Mouse (Mus musculus): ENCODE measurements around the gene Lypd4. TPM values are rescaled to one million over a fixed set of nuclear protein-coding genes. Genes with fewer than 3 reads are reported as not detected.
A peak's percentile ranks its signal among the peaks of the same experiment; 100 is the strongest.

The Lypd4 gene
- total RNA-seq, 2 experiments from 2014 or later: not detected

- DNase-seq (ENCODE audit: low spot score): no peak
- intact Hi-C loops (cut with DNase I): loop anchor here (1.0 to 2.0 kb wide), 3 partner anchors 14 to 76 kb away; no protein-coding TSS in a partner anchor
These were observed 20.8 kb upstream of the Lypd4 start for GRCm38 (mm10) chr7:24890281-24891216.

DNA sequence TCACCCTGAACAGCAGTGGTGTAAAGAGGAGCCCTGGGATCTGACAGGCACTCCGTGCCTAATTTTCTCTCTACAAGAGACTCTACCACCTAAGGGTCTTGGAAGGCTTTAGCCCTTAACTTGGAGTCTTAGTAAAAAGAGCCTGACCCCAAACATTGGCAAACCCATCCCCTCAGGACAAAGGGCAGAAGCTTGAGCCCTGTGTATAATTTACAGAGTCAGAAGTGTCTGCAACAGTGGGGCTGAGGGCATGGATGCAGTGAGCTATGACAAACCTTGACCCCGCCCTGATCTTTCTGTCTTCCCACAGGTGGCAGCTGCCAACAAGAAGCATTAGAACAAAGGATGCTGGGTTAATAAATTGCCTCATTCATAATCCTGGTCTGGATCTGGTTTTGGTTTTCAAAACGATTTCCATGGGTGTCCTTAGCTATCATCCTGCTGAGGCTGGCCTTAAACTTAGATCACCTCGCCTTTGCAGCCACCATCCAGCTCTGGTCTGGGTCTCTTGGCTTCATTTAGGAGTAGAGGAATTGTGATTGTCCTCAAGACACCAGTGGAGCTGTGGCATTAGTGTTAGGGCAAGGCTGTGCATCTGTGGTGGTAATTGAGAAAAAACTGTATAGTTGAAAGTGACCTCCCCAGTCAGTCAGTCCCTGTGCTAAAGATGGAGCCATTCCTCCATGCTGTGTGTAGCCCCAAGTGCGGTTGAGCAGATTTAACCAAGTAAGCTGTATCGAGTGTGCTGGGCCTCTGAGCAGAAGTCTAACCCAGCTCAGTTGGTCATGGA, 19.9 kb upstream of the Lypd4 start:
- intact Hi-C loops (cut with DNase I): loop anchor here (1.0 to 10.0 kb wide), 5 partner anchors 15 to 315 kb away; partner anchors contain the start of genes Grik5 and Zfp574
- no peak for DNase-seq (ENCODE audit: low spot score)

- intact Hi-C loops (cut with DNase I): loop anchor here (10.0 kb wide), 2 partner anchors 188 to 318 kb away; partner anchors contain the start of genes Grik5 and Zfp574
- DNase-seq (ENCODE audit: low spot score): no peak
These were observed 17.4 kb upstream of the Lypd4 start for GRCm38 (mm10) chr7:24887096-24887495.

- intact Hi-C loops (cut with DNase I): loop anchor here (10.0 kb wide), 2 partner anchors 189 to 319 kb away; partner anchors contain the start of genes Grik5 and Zfp574
- DNase-seq (ENCODE audit: low spot score): no peak
These were observed 16.5 kb upstream of the Lypd4 start for GRCm38 (mm10) chr7:24886308-24886633.

GRCm38 (mm10) chr7:24885468-24886307, 15.9 kb upstream of the Lypd4 start:
- no peak for DNase-seq (ENCODE audit: low spot score)
- intact Hi-C loops (cut with DNase I): loop anchor here (1.0 to 10.0 kb wide), 3 partner anchors 19 to 319 kb away; partner anchors contain the start of genes Grik5 and Zfp574

DNA sequence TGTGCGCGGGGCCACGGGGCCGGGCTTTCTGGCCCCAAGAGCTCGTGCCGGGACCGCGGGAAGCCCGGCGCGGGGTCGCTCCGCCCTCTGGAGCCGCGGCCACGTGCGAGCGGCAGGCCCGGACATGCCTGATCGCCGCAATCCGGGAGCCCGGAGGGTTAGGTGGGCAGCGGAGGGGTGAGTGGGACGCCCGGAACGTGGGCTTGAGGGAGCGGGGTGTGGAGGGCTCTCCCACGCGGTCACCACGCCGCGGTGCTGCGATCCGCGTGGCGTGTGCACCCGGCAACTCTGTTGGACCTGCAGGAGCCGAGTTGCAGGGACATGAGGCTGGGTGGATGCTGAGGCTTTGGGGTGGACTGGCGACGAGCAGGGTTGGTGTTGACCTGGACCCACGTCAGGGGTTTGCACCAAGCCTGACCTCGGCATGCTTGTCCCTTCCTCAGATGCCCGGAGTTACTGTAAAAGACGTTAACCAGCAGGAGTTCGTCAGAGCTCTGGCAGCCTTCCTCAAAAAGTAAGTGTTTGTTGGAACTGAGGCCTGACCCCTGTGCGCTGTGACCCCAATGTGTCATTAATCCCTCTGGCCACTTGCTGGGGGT, 15.1 kb upstream of the Lypd4 start:
- DNase-seq (ENCODE audit: low spot score): no peak
- intact Hi-C loops (cut with DNase I): loop anchor here (1.0 to 10.0 kb wide), 3 partner anchors 20 to 320 kb away; partner anchors contain the start of genes Grik5 and Zfp574

GRCm38 (mm10) chr7:24883896-24884692, 14.4 kb upstream of the Lypd4 start, which contains the start of gene Rps19:
Gene Rps19 (plus strand): TSS chr7:24884371.
- intact Hi-C loops (cut with DNase I): loop anchor here (10.0 kb wide), 2 partner anchors 191 to 321 kb away; partner anchors contain the start of genes Grik5 and Zfp574
- DNase-seq (ENCODE audit: low spot score): peak; percentile 98

DNA sequence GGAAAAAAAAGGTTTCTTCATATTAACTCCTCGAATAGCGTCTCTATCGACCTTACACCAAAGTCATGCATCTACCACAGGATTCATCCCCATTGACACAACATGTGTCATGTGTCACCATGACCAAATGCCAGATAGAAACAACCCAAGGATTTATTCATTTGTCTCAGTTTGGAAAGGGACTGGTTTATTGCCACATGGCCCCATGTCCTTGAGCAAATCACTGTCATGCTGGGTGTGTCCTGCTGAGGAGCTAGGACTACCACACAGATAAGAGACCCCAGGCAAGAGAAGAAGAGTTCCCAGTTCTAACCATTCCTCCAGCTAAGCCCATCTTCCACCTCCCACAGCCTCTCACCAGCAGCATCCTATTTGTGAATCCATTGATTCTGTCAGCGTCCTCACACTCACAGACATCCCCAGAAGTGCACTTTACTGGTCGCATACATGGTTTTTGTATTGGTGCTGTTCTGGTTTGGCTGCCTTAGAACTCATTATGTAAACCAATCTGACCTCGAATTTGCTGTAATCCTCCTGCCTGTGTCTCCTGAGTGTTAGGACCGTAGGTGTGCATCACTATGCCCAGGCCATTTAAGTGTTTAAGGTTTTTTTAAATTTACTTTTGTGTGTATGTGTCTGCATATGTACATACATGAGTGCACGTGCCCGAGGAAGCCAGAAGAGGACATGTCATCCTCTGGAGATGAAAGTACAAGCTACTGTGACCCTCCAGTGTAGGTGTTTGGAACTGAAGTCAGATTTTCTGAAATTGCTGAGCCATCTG, 12.9 kb upstream of the Lypd4 start:
- intact Hi-C loops (cut with DNase I): loop anchor here (10.0 kb wide), 2 partner anchors 192 to 322 kb away; partner anchors contain the start of genes Grik5 and Zfp574
- DNase-seq (ENCODE audit: low spot score): no peak

- DNase-seq (ENCODE audit: low spot score): no peak
- intact Hi-C loops (cut with DNase I): loop anchor here (10.0 kb wide), 2 partner anchors 195 to 325 kb away; partner anchors contain the start of genes Grik5 and Zfp574
These were observed 9.9 kb upstream of the Lypd4 start for GRCm38 (mm10) chr7:24879620-24880019.

GRCm38 (mm10) chr7:24877588-24877987, 7.8 kb upstream of the Lypd4 start:
- intact Hi-C loops (cut with DNase I): no loop called here
- no peak for DNase-seq (ENCODE audit: low spot score)

DNA sequence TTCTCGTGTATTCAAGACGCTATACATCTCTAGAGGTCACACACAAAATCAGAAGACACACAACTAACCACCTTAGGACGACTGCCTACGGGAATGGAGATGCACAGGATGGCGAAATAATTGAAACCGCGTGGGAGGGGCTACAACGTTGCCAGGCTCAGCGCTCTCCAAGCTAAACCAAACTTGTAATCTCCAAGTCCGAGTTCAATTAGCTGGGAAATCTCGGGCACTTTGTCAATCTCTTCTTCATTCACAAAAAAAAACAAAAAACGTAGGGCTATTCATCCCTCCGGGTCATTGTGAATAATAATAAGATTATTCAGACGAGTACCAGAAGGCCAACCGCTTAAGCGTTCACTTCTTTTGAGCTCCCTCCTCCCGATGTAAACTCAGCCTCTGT, 661 bp downstream of the Lypd4 start:
- intact Hi-C loops (cut with DNase I): no loop called here
- DNase-seq (ENCODE audit: low spot score): no peak

DNA sequence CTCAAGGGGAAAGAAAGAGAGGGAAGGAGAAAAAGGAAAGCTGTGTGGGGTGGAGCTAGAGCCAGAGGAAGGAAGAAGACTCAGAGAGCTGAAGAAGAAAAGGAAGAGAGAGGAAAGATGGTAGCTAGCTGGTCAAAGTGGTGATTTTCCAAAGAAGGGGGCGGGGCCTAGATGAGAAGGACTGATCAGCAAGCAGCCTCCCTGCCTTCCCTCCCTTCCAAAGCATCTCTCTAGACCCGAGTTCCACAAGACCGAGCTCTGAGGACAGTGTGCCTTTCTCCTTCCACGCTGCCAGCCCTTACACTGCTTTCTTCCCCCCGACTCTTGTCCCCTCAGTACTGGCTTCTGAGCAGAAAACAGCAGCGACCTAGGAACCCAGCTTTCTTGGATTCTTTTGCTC, 5.6 kb downstream of the Lypd4 start:
- intact Hi-C loops (cut with DNase I): no loop called here
- DNase-seq (ENCODE audit: low spot score): no peak

DNA sequence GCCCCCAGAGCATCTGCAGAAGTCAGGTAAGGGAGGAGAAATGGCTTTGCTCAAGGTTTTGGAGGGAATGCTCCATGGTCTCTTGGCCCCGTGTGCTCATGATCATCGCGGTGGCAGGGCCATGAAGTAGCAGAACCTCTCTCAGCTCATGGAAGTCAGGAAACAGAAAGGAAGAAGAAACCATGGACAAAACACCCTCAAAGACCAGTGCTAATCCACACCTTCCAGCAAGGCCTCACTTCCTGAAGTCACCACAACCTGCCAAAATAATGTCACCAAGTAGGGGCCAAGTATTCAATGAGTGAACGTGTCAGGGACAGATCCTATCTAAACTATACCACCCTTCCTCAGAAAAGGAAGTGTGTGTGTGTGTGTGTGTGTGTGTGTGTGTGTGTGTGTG, 6.9 kb downstream of the Lypd4 start:
- intact Hi-C loops (cut with DNase I): no loop called here
- DNase-seq (ENCODE audit: low spot score): no peak

- DNase-seq (ENCODE audit: low spot score): no peak
- intact Hi-C loops (cut with DNase I): no loop called here
These were observed 7.8 kb downstream of the Lypd4 start, which contains the start of gene Gm9844 for GRCm38 (mm10) chr7:24861913-24862312. Gene Gm9844 (plus strand): TSS chr7:24862213.

DNA sequence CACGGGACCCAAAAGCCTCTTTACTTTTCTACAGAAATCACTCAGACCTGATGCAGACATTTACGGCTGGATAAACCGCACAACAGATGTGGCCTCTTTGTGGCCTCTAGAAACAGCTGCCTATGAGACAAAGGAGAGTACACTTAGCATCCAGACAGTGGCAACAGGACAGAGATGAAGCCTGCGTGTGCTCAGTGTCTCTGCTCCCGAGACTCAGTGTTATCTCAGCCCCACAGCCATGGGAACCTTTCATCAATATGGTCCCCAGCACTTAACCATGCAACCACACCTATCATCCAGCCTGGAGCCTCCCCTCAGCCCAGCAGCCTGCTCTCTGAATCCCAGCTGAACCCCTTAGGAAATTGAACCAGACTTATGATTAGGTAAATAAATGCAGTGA, 10.5 kb downstream of the Lypd4 start:
- intact Hi-C loops (cut with DNase I): no loop called here
- DNase-seq (ENCODE audit: low spot score): no peak

- intact Hi-C loops (cut with DNase I): no loop called here
- no peak for DNase-seq (ENCODE audit: low spot score)
These were observed 13.2 kb downstream of the Lypd4 start for GRCm38 (mm10) chr7:24856460-24857120.

GRCm38 (mm10) chr7:24853695-24854094, 16.0 kb downstream of the Lypd4 start:
- intact Hi-C loops (cut with DNase I): no loop called here
- DNase-seq (ENCODE audit: low spot score): no peak

All from heart, postnatal 25 days (tissue).